Mouse (Mus musculus): Measurements from ENCODE around the gene Cox7b. TPM values are rescaled to one million over a fixed set of nuclear protein-coding genes. Genes with fewer than 3 reads are reported as not detected.

The Cox7b gene
- polyA plus RNA-seq, 3 experiments from 2014 or later, result 180 to 388 (median 345) TPM

Other genes with a start within 250 kb of the Cox7b start
- 100 to 1,000 TPM; 269 to 465 (median 315) TPM for gene Atrx, start 86.3 kb upstream of the Cox7b start, polyA plus RNA-seq (2017; shearing (Covaris generic))
- 10 to 100 TPM; 28.5 to 45.3 (median 29.1) TPM for gene Magt1, start 3.8 kb upstream of the Cox7b start, polyA plus RNA-seq (2017; shearing (Covaris generic))
- 10 to 100 TPM in 1 of 3 experiments, 1 to 10 TPM in 2; 6.0 to 10.4 (median 9.3) TPM for gene Atp7a, start 11.6 kb downstream of the Cox7b start, polyA plus RNA-seq (2017; shearing (Covaris generic))
- gene Tlr13, start 127.5 kb downstream of the Cox7b start, polyA plus RNA-seq (2017; shearing (Covaris generic)), result under 1 TPM in 1 of 3 experiments, not detected in 2; 0.26 TPM
- gene Pgk1, start 171.4 kb downstream of the Cox7b start, polyA plus RNA-seq (2017; shearing (Covaris generic)), result 100 to 1,000 TPM; 137 to 227 (median 157) TPM
- 10 to 100 TPM; 40.6 to 65.1 (median 53.7) TPM for gene Taf9b, start 205.5 kb downstream of the Cox7b start, polyA plus RNA-seq (2017; shearing (Covaris generic))
- gene Fnd3c2, start 239.7 kb downstream of the Cox7b start, polyA plus RNA-seq (2017; shearing (Covaris generic)), result not detected

Measured in inflammation-experienced regulatory T-cells, adult 6 months (primary cell).